Mouse (Mus musculus): ENCODE data around the gene Sfxn5. TPM values are rescaled to one million over a fixed set of nuclear protein-coding genes. Genes with fewer than 3 reads are reported as not detected.
A peak's percentile ranks its signal among the peaks of the same experiment; 100 is the strongest.

The Sfxn5 gene
- polyA plus RNA-seq, 1 experiment from 2014 or later, result 4.7 TPM

DNA sequence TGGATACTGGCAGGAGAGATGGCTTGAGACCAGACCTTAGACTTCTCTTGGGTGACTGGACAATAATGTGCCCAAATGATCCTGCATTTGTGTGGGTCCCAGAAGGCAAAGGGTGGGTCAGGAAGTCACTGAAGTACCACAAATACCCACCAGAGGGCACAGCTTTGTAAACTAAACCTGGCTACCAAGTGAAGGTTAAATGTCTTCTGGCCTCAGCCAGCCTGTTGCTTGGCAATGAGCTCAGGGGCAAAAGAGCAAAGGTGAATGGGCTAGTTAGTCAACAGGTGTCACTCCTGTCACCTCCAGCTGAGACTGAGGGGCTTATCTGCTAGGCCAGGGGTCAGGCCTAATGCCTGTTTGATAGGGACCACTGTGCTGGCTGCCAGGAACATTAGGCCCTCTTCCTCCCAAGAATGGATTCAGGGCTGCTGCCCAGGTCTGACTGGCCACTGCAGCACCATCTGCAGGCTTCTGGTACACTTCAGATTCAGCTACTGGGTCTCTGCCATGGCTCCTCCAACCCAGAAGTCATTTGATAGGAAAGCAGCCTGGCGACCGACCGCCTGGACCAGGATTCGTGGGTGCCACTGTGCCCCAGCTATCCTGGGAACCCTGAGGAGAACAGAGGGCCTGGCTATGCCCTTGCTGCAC lies 70.2 kb downstream of the Sfxn5 start:
- H3K27me3 ChIP-seq (ENCODE audit: control insufficient read depth, insufficient read depth, low read length), result peaks cover 3% of the 10 kb centered on the region; the same call in 1 of the 2 replicates
- ATAC-seq (replicated peaks; ENCODE audit: insufficient number of reproducible peaks, low FRiP score, low TSS enrichment, low read depth) (no peak), DNase-seq (ENCODE audit: low spot score) (peak; percentile 70)
- H3K9ac ChIP-seq (replicated peaks; ENCODE audit: low read length), result no peak overlapping the region
- H3K36me3 ChIP-seq (replicated peaks; ENCODE audit: control insufficient read depth, insufficient read depth, low read depth, low read length), result no peaks in the 10 kb centered on the region
- no peak overlapping the region for H3K27ac ChIP-seq (replicated peaks; ENCODE audit: low read depth, low read length)
- no peak overlapping the region for H3K4me2 ChIP-seq (ENCODE audit: low read depth, low read length)
- H3K9me3 ChIP-seq (replicated peaks; ENCODE audit: control insufficient read depth, low read length), result no peaks in the 10 kb centered on the region
- peaks cover 4% of the 10 kb centered on the region; the same call in 1 of the 2 replicates for H3K4me1 ChIP-seq (ENCODE audit: control insufficient read depth, insufficient read depth, low read length)
- 86% methylated on average over 4 of the region's 4 CpGs for WGBS
- H3K4me3 ChIP-seq (ENCODE audit: low read depth, low read length), result no peak overlapping the region

DNA sequence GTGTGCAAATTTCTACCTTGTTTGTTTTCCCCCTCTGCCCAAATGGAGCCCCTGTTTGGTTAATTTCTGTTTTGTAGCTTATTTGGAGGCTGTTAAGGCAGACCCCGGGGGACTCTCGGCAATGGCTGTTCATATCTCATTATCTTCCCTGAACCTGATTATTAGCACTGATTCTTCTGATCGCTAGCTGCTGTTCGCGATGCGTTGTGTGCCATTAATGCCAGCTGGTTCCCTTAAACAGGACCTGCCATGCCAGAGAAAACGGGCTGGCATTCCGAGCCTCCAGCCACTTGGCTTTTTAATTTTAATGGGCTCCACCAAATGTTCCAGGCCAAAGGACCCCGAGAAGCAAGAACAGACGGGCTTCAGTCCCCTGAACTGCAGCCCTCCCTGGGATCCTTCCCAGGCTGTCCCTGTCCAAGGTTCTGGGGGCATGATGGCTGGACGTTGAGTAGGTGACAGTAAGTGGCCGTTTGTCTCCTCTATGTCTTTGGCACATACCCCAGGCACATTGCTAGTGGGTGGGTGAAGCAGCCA lies 74.1 kb downstream of the Sfxn5 start:
- Histone ChIP-seq H3K4me3 (ENCODE audit: low read depth, low read length) (no peak overlapping the region), H3K4me1 (ENCODE audit: control insufficient read depth, insufficient read depth, low read length) (no peaks in the 10 kb centered on the region), H3K9me3 (replicated peaks; ENCODE audit: control insufficient read depth, low read length) (no peaks in the 10 kb centered on the region), H3K4me2 (ENCODE audit: low read depth, low read length) (no peak overlapping the region), H3K36me3 (replicated peaks; ENCODE audit: control insufficient read depth, insufficient read depth, low read depth, low read length) (no peaks in the 10 kb centered on the region), H3K27me3 (ENCODE audit: control insufficient read depth, insufficient read depth, low read length) (no peaks in the 10 kb centered on the region), H3K27ac (replicated peaks; ENCODE audit: low read depth, low read length) (no peak overlapping the region), H3K9ac (replicated peaks; ENCODE audit: low read length) (no peak overlapping the region)
- 80% methylated on average over 12 of the region's 12 CpGs for WGBS
- ATAC-seq (replicated peaks; ENCODE audit: insufficient number of reproducible peaks, low FRiP score, low TSS enrichment, low read depth) (no peak), DNase-seq (ENCODE audit: low spot score) (no peak)

DNA sequence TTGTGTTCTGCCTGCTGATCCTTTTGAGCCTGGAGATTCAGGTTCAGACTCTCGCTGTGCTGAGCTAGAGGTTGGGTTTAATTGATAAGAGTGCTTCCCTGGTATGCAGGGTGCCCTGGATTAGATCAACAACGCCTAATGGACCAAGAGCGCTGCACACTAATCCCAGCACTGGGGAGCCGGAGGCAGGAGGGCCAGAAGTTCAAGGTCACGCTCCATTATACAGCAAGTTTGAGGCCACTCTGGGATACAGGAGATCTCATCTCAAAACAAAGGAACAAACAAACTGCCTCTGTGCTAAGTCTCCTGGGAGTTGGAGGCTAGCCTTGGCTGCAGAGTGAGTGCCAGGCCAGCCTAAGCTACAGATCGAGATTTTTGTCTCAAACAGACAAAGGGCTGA lies 77.6 kb downstream of the Sfxn5 start:
- ATAC-seq (replicated peaks; ENCODE audit: insufficient number of reproducible peaks, low FRiP score, low TSS enrichment, low read depth) (no peak), DNase-seq (ENCODE audit: low spot score) (no peak)
- 71% methylated on average over 6 of the region's 6 CpGs for WGBS
- Histone ChIP-seq H3K27ac (replicated peaks; ENCODE audit: low read depth, low read length) (no peak overlapping the region), H3K4me2 (ENCODE audit: low read depth, low read length) (no peak overlapping the region), H3K9ac (replicated peaks; ENCODE audit: low read length) (no peak overlapping the region), H3K9me3 (replicated peaks; ENCODE audit: control insufficient read depth, low read length) (no peaks in the 10 kb centered on the region), H3K4me1 (ENCODE audit: control insufficient read depth, insufficient read depth, low read length) (no peaks in the 10 kb centered on the region), H3K4me3 (ENCODE audit: low read depth, low read length) (no peak overlapping the region), H3K27me3 (ENCODE audit: control insufficient read depth, insufficient read depth, low read length) (no peaks in the 10 kb centered on the region), H3K36me3 (replicated peaks; ENCODE audit: control insufficient read depth, insufficient read depth, low read depth, low read length) (no peaks in the 10 kb centered on the region)

DNA sequence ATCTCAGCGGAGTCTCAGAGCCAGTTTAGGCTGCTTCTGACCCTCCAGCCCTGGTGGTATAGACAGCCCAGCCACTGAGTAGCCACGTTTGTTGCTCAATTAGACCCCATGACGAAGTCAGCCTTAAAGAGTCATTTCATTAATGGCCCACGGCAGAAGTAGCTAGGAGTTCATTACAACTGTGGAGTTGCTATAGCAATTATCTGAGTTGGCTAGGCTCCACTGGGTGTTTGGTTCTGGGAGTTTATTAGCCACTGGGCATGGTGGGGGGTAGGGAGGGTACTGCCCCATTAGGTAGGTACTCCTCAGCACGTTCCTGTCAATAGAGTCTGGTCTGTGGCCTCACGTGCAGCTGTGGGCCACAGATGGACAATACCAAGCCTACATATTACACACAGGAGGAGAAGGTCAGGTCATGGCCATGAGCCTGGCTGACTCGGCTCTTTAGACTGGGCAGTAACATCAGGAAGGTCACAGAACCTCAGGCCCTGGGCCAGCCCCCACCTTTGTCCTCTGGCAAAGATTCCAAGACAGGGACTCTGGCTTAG lies 79.2 kb downstream of the Sfxn5 start:
- no peaks in the 10 kb centered on the region for H3K36me3 ChIP-seq (replicated peaks; ENCODE audit: control insufficient read depth, insufficient read depth, low read depth, low read length)
- no peak overlapping the region for H3K4me2 ChIP-seq (ENCODE audit: low read depth, low read length)
- DNase-seq (ENCODE audit: low spot score) (no peak), ATAC-seq (replicated peaks; ENCODE audit: insufficient number of reproducible peaks, low FRiP score, low TSS enrichment, low read depth) (no peak)
- no peak overlapping the region for H3K9ac ChIP-seq (replicated peaks; ENCODE audit: low read length)
- H3K4me1 ChIP-seq (ENCODE audit: control insufficient read depth, insufficient read depth, low read length), result no peaks in the 10 kb centered on the region
- H3K27ac ChIP-seq (replicated peaks; ENCODE audit: low read depth, low read length), result no peak overlapping the region
- no peak overlapping the region for H3K4me3 ChIP-seq (ENCODE audit: low read depth, low read length)
- H3K27me3 ChIP-seq (ENCODE audit: control insufficient read depth, insufficient read depth, low read length), result no peaks in the 10 kb centered on the region
- H3K9me3 ChIP-seq (replicated peaks; ENCODE audit: control insufficient read depth, low read length), result no peaks in the 10 kb centered on the region
- WGBS, result 62% methylated on average over 7 of the region's 7 CpGs

DNA sequence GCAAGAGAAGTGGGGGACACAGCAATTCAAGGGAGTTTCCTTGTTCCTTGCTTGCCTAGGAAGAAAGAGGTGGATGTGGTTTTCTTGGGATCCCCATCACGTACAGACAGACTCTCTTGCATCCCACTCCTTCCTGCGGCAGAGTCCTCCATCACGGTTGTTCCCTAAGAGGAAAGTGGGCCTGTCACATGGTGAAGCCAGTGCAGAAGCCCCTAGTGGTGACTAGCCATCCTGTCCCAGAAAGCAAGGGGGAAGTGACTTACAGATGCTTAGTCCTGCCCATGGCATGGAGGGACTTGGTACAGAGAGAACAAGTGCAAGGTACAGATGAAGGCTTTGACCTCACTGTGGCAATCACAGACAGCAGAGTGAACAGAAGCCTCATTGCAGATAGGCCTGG lies 79.9 kb downstream of the Sfxn5 start:
- no peak overlapping the region for H3K4me2 ChIP-seq (ENCODE audit: low read depth, low read length)
- no peak overlapping the region for H3K9ac ChIP-seq (replicated peaks; ENCODE audit: low read length)
- no peak for ATAC-seq (replicated peaks; ENCODE audit: insufficient number of reproducible peaks, low FRiP score, low TSS enrichment, low read depth)
- H3K4me1 ChIP-seq (ENCODE audit: control insufficient read depth, insufficient read depth, low read length), result no peaks in the 10 kb centered on the region
- no peaks in the 10 kb centered on the region for H3K27me3 ChIP-seq (ENCODE audit: control insufficient read depth, insufficient read depth, low read length)
- H3K27ac ChIP-seq (replicated peaks; ENCODE audit: low read depth, low read length), result no peak overlapping the region
- WGBS, result 69% methylated on average over 3 of the region's 3 CpGs
- no peaks in the 10 kb centered on the region for H3K36me3 ChIP-seq (replicated peaks; ENCODE audit: control insufficient read depth, insufficient read depth, low read depth, low read length)
- no peak overlapping the region for H3K4me3 ChIP-seq (ENCODE audit: low read depth, low read length)
- no peak for DNase-seq (ENCODE audit: low spot score)
- no peaks in the 10 kb centered on the region for H3K9me3 ChIP-seq (replicated peaks; ENCODE audit: control insufficient read depth, low read length)

DNA sequence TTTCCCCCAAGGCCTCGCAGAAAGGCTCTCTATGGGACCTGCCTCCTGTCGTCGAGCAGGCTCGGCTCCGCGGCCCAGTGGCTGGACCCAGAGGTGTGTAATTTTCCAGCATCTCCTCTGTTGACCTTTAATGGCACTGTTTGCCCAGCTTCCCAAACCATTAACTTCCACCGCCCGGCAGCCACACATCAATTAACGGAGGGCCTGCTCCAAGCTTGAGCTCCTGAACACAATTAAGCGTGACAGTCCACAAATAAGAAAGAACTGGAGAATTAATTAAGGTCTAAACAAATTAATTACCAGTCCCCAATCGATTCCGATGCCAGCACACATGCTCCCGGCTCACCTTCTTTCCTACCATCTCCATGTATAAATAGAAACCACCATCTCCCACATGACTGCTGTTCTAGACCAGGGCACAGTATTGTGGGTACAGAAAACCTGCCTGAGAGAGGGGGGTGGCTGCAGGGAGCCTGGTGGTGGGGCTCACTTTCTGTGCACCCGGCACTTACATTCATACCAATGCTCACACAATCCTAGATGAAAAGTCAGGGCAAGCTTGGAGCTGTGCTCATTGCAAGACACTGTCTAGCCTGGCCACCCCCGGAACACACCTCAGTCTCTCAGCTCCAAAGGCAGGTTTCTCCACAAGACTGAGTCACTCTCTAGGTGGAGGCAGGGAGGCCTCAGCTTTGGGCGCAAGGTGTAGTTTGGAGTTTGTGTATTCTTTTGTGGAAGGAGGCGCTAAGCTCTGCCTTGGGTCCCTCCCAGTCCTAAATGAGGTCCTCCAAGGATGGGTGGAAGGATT lies 80.8 kb downstream of the Sfxn5 start:
- no peaks in the 10 kb centered on the region for H3K4me1 ChIP-seq (ENCODE audit: control insufficient read depth, insufficient read depth, low read length)
- no peak overlapping the region for H3K4me2 ChIP-seq (ENCODE audit: low read depth, low read length)
- no peaks in the 10 kb centered on the region for H3K27me3 ChIP-seq (ENCODE audit: control insufficient read depth, insufficient read depth, low read length)
- H3K9ac ChIP-seq (replicated peaks; ENCODE audit: low read length), result no peak overlapping the region
- H3K9me3 ChIP-seq (replicated peaks; ENCODE audit: control insufficient read depth, low read length), result no peaks in the 10 kb centered on the region
- no peaks in the 10 kb centered on the region for H3K36me3 ChIP-seq (replicated peaks; ENCODE audit: control insufficient read depth, insufficient read depth, low read depth, low read length)
- no peak overlapping the region for H3K4me3 ChIP-seq (ENCODE audit: low read depth, low read length)
- DNase-seq (ENCODE audit: low spot score) (no peak), ATAC-seq (replicated peaks; ENCODE audit: insufficient number of reproducible peaks, low FRiP score, low TSS enrichment, low read depth) (no peak)
- no peak overlapping the region for H3K27ac ChIP-seq (replicated peaks; ENCODE audit: low read depth, low read length)
- WGBS, result 80% methylated on average over 17 of the region's 17 CpGs

DNA sequence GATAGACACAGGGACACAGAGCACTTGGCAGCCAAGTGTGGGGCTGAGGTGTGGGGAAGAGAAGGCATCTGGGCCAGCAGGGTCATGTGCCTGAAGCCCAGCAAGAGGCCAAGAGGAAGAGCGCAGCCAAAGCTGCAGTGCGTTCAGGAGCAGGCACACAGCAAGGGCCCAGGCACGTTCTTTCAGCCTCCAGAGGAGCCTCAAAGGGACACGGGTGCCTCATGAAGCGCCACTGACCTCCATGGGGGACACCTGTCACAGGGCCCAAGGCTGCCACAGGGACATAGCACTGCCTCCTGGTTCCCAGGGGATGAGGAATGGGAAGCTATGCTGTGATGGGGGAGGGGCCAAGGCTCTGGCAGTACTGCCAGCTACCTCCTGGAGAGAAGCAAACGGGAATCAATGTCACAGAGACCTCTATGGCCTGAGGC lies 82.4 kb downstream of the Sfxn5 start:
- H3K36me3 ChIP-seq (replicated peaks; ENCODE audit: control insufficient read depth, insufficient read depth, low read depth, low read length), result no peaks in the 10 kb centered on the region
- ATAC-seq (replicated peaks; ENCODE audit: insufficient number of reproducible peaks, low FRiP score, low TSS enrichment, low read depth) (no peak), DNase-seq (ENCODE audit: low spot score) (no peak)
- H3K4me2 ChIP-seq (ENCODE audit: low read depth, low read length), result no peak overlapping the region
- WGBS, result 31% methylated on average over 6 of the region's 6 CpGs
- no peak overlapping the region for H3K27ac ChIP-seq (replicated peaks; ENCODE audit: low read depth, low read length)
- no peaks in the 10 kb centered on the region for H3K4me1 ChIP-seq (ENCODE audit: control insufficient read depth, insufficient read depth, low read length)
- H3K27me3 ChIP-seq (ENCODE audit: control insufficient read depth, insufficient read depth, low read length), result no peaks in the 10 kb centered on the region
- H3K9ac ChIP-seq (replicated peaks; ENCODE audit: low read length), result no peak overlapping the region
- no peaks in the 10 kb centered on the region for H3K9me3 ChIP-seq (replicated peaks; ENCODE audit: control insufficient read depth, low read length)
- no peak overlapping the region for H3K4me3 ChIP-seq (ENCODE audit: low read depth, low read length)

DNA sequence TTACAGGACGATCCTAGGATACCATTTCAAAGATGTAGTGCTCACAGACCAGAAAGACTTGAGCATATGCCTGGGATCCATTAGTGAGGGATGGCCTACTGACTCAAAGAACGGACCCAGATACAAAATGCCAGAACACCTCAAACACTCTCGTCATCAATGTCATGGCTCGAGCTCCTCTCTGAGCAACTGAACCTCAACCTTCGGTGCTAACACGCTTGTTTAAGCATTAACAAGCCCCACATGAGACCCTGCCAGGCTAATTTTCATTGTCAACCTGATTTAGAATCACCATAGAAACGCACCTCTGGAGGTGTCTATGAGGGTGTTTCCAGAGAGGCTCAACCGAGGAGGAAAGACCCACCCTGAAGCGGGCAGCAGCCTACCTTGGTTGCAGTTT lies 83.4 kb downstream of the Sfxn5 start:
- Histone ChIP-seq H3K4me3 (ENCODE audit: low read depth, low read length) (no peak overlapping the region), H3K27ac (replicated peaks; ENCODE audit: low read depth, low read length) (no peak overlapping the region), H3K27me3 (ENCODE audit: control insufficient read depth, insufficient read depth, low read length) (no peaks in the 10 kb centered on the region), H3K4me2 (ENCODE audit: low read depth, low read length) (no peak overlapping the region), H3K9ac (replicated peaks; ENCODE audit: low read length) (no peak overlapping the region), H3K36me3 (replicated peaks; ENCODE audit: control insufficient read depth, insufficient read depth, low read depth, low read length) (no peaks in the 10 kb centered on the region), H3K4me1 (ENCODE audit: control insufficient read depth, insufficient read depth, low read length) (no peaks in the 10 kb centered on the region), H3K9me3 (replicated peaks; ENCODE audit: control insufficient read depth, low read length) (no peaks in the 10 kb centered on the region)
- DNase-seq (ENCODE audit: low spot score) (no peak), ATAC-seq (replicated peaks; ENCODE audit: insufficient number of reproducible peaks, low FRiP score, low TSS enrichment, low read depth) (no peak)
- WGBS, result 80% methylated on average over 9 of the region's 9 CpGs
